Mouse (Mus musculus) forebrain, embryonic 10.5 days (tissue): ENCODE measurements around the gene Dus2. TPM values are rescaled to one million over a fixed set of nuclear protein-coding genes. Genes with fewer than 3 reads are reported as not detected.
A peak's percentile ranks its signal among the peaks of the same experiment; 100 is the strongest.
"Not testable (repeated sequence)": the region's sequence is repeated elsewhere in the genome, so short reads cannot be mapped to it uniquely, and the experiment has no call there.

Experiments used
- DNase-seq: peaks from one replicate; pipeline ENCODE4 v3.0.0-alpha.2; 2017; ENCODE audit warnings: low spot score; ENCODE audit errors: extremely low spot score
- H3K27ac ChIP-seq: fragments of 300-500 bp; sonication (generic); 2 replicates; pipeline ENCODE4 v1.5.1; 2016; ENCODE audit warnings: mild to moderate bottlenecking
- H3K27me3 ChIP-seq: fragments of 300-500 bp; sonication (generic); 2 replicates; pipeline ENCODE4 v1.6.1; 2016; ENCODE audit warnings: mild to moderate bottlenecking; ENCODE audit not compliant: poor library complexity, severe bottlenecking
- H3K36me3 ChIP-seq: fragments of 300-500 bp; sonication (generic); replicated peaks from 2 replicates; pipeline ENCODE4 v1.6.1; 2016; ENCODE audit warnings: mild to moderate bottlenecking, moderate library complexity
- H3K4me1 ChIP-seq: fragments of 300-500 bp; sonication (generic); 2 replicates; pipeline ENCODE4 v1.6.1; 2016
- H3K4me3 ChIP-seq: fragments of 300-500 bp; sonication (generic); 2 replicates; pipeline ENCODE4 v1.5.1; 2016; ENCODE audit warnings: mild to moderate bottlenecking, moderate library complexity
- H3K9me3 ChIP-seq: fragments of 300-500 bp; sonication (generic); 2 replicates; pipeline ENCODE4 v1.6.1; 2016; ENCODE audit warnings: mild to moderate bottlenecking, moderate library complexity
- WGBS: fragments of 180-500 bp; shearing (Covaris S2); methylation state at CpG from one replicate; pipeline ENCODE4 v1.1.7; 2016; 5-methylcytosine and 5-hydroxymethylcytosine counted together
- polyA plus RNA-seq: library from polyadenylated mRNA; unstranded; fragments of >200 nt; fragmentation: Nextera tagmentation; extraction: Ambion mirVana; gene quantifications from 2 replicates; pipeline ENCODE4 v1.2.1, GENCODE M21; 2016

Dus2 gene
- polyA plus RNA-seq, 1 experiment from 2014 or later, result 20.5 TPM

DNA sequence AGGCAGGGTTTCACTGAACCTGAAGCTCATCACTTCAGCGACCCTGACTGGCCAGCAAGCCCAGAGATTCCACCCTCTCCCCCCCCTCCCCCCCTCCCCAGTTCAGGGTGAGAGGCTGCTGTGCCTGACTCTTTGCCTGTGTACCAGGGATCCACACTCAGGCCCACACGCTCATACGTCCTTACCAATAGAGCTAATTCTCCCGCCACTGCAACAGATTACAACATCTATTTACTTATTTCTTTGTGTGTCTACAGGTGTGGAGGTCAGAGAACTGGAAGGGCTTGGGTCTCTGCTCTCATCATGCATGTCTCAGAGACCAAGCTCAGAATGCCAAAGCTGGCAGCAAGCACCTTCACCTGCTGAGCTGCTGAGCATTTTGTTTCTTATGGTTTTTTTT is 2.1 kb downstream of the Dus2 start:
- no peak for DNase-seq
- no peak overlapping the region for H3K4me3 ChIP-seq
- H3K27me3 ChIP-seq, result 0 out of 2 replicates have a peak, but pooled peaks cover 5% of the 10 kb centered on the region
- no peaks in the 10 kb centered on the region for H3K9me3 ChIP-seq
- no peaks in the 10 kb centered on the region for H3K36me3 ChIP-seq
- H3K4me1 ChIP-seq, result peaks cover 9% of the 10 kb centered on the region; the same call in 1 of the 2 replicates
- WGBS, result 56% methylated on average over 4 of the region's 4 CpGs
- no peak overlapping the region for H3K27ac ChIP-seq

DNA sequence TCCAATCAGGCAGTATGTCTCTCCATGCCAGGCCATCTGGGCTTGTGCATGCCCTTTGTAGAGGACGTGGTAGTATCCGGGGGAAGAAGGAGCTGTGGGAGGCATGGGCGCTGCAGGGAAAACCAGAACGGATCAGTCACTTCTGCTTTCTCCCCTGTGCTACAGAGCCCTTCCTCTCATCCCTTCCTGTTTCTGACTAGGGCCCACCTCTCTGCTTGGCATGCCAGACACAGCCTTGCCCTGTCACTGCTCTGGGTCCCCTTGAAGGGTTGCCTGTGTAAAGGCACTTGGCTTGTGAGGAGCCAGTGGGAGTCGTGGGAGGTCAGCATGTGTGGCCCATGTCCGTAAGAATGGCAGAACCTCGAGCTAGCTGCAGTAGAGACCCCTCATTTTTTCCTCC is 5.2 kb downstream of the Dus2 start:
- no peak for DNase-seq
- no peaks in the 10 kb centered on the region for H3K9me3 ChIP-seq
- H3K4me1 ChIP-seq, result no peaks in the 10 kb centered on the region
- no peak overlapping the region for H3K27ac ChIP-seq
- H3K27me3 ChIP-seq, result no peaks in the 10 kb centered on the region
- no peak overlapping the region for H3K4me3 ChIP-seq
- no peaks in the 10 kb centered on the region for H3K36me3 ChIP-seq
- WGBS, result 69% methylated on average over 7 of the region's 7 CpGs

DNA sequence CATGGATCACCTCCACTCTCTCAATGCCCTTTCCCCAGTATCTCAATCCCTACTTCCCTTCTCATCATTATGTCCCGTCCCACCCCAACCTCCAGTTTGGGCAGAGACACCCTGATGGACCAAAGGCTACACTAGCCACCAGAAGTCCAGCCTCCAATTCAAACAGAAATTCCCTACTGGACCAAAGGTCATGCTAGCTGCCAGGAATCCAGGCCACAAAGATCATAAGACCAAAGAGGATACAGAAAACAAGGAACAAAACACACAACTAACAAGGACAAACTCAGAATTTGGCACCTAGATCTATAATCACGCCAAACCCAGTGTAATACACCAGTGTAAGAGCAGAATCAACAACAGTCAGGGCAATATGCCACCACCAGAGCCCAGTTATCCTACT is 7.8 kb downstream of the Dus2 start:
- Histone ChIP-seq H3K27me3 (no peaks in the 10 kb centered on the region), H3K9me3 (no peaks in the 10 kb centered on the region), H3K4me1 (no peaks in the 10 kb centered on the region), H3K4me3 (no peak overlapping the region), H3K27ac (no peak overlapping the region), H3K36me3 (no peaks in the 10 kb centered on the region)
- no peak for DNase-seq
- 88% methylated on average over 2 of the region's 2 CpGs for WGBS

DNA sequence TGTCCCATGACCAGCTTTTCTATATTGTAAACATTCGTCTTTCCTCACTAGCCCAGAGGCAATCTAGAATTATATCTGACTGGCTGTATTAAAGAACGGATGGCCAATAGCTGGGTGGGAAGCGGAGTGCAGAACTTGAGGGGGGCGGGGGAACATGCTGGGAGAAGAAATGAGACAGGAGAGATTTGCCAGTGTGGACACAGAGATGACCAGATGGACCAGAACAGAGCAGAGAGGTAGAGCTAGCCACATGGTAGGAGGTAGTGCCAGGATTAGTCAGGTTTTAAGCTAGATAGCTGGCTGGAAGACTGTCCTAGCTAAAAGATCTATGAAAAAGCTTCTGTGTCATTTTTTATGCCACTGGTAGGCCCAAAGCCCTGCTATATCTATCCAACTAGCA is 10.8 kb downstream of the Dus2 start:
- Histone ChIP-seq H3K36me3 (no peaks in the 10 kb centered on the region), H3K9me3 (no peaks in the 10 kb centered on the region), H3K4me1 (no peaks in the 10 kb centered on the region), H3K27ac (no peak overlapping the region), H3K4me3 (no peak overlapping the region), H3K27me3 (no peaks in the 10 kb centered on the region)
- no peak for DNase-seq
- 86% methylated on average over 4 of the region's 4 CpGs for WGBS

DNA sequence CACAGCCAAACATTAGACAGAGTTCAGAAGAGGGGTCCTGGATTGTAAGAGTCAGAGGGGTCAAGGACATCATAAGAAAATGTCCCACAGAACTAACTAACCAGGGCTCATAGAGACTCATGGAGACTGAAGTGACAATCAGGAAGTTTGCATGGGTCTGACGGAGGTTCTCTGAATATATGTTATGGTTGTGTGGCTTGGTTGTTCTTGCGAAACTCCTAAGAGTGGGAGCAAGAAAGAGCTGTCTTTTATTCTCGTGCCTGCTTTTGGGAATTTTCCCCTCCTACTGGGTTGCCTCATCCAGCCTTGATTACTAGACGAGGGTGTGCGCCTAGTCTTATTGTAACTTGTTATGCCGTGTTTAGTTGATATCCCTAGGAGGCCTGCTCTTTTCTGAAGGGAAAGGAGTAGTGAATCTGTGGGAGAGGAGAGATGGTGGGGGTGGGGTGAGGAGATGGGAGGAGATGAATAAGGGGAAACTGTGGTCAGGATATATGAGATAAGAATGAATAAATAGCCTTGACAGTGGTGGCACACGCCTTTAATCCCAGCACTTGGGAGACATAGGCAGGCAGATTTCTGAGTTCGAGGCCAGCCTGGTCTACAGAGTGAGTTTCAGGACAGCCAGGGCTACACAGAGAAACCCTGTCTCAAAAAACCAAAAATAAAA is 13.5 kb downstream of the Dus2 start:
- no peak overlapping the region for H3K4me3 ChIP-seq
- peaks cover 2% of the 10 kb centered on the region for H3K4me1 ChIP-seq
- H3K36me3 ChIP-seq, result peaks cover 12% of the 10 kb centered on the region
- no peak for DNase-seq
- H3K27me3 ChIP-seq, result no peaks in the 10 kb centered on the region
- no peaks in the 10 kb centered on the region for H3K9me3 ChIP-seq
- WGBS, result 81% methylated on average over 8 of the region's 8 CpGs
- no peak overlapping the region for H3K27ac ChIP-seq

DNA sequence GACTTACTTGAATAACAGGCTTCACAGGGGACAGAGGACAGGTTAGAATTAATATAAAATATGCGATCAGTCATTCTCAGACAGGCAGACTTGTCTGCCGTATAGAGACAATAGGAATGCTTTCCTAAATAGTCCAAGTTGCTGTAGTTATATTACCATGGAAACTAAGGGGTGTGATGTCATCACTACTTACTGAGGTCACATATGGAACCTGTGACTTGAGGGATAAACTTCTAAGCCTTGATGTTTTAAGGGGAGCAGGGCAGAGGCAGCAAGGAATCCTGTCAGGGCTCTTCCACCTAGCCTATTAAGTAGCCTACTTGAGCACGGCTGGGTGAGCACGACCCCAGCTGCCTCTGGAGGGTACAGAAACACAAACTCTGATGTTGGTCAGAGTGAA is 14.7 kb downstream of the Dus2 start, which contains the start of gene Dpep2nb:
Gene Dpep2nb (minus strand): TSS at position 101 of the 400 bp plus-strand sequence.
- H3K36me3 ChIP-seq, result peaks cover 18% of the 10 kb centered on the region
- 84% methylated on average over 4 of the region's 4 CpGs for WGBS
- no peak within 1 kb of the TSS for H3K27ac ChIP-seq

DNA sequence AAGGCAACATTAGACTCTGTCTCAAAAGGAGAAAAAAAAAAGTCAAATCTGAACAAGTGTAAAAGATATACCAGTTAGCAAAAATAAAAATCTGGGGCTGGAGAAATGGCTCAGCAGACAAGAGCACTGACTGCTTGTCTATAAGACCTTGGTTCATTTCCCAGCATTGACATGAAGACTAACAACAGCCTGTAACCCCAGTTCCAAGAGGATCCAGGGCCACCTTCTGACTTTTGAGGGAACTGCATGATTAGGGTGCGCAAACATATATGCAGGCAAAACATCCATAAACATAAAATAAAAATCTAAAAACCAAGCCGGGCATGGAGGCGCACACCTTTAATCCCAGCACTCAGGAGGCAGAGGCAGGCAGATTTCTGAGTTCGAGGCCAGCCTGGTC is 15.3 kb downstream of the Dus2 start:
- Histone ChIP-seq H3K27me3 (no peaks in the 10 kb centered on the region), H3K4me1 (peaks cover 18% of the 10 kb centered on the region), H3K4me3 (no peak overlapping the region), H3K36me3 (peaks cover 18% of the 10 kb centered on the region), H3K27ac (no peak overlapping the region), H3K9me3 (no peaks in the 10 kb centered on the region)
- WGBS, result 90% methylated on average over 4 of the region's 4 CpGs
- DNase-seq, result no peak

More for the DNA sequence above, 14.7 kb downstream of the Dus2 start, which contains the start of gene Dpep2nb:
- no peaks in the 10 kb centered on the region for H3K9me3 ChIP-seq
- no peak for DNase-seq
- H3K27me3 ChIP-seq, result no peaks in the 10 kb centered on the region
- no peak within 1 kb of the TSS for H3K4me3 ChIP-seq
- peaks cover 14% of the 10 kb centered on the region for H3K4me1 ChIP-seq

DNA sequence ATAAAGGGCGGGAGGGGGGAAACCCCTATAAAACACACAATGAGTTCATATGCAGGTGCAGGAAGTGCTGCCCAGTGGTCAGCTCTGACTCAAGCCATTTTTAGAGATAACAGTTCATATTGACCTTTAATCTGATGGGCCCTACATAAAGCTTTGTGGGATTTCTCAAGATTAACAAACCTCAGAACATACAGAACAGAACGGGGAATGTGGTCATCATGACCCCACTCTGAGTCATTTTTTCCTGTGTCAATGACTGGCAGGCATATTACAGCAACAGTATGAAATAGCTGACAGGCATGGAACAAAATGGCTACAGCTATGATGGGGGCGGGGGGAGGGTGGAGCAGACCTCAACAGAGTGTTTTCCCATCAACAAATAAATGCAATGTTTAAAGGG is 16.0 kb downstream of the Dus2 start:
- Histone ChIP-seq H3K4me1 (peaks cover 25% of the 10 kb centered on the region), H3K4me3 (no peak overlapping the region), H3K9me3 (no peaks in the 10 kb centered on the region), H3K36me3 (peaks cover 18% of the 10 kb centered on the region), H3K27me3 (no peaks in the 10 kb centered on the region), H3K27ac (no peak overlapping the region)
- no peak for DNase-seq
- WGBS, result 88% methylated on average over 3 of the region's 3 CpGs

DNA sequence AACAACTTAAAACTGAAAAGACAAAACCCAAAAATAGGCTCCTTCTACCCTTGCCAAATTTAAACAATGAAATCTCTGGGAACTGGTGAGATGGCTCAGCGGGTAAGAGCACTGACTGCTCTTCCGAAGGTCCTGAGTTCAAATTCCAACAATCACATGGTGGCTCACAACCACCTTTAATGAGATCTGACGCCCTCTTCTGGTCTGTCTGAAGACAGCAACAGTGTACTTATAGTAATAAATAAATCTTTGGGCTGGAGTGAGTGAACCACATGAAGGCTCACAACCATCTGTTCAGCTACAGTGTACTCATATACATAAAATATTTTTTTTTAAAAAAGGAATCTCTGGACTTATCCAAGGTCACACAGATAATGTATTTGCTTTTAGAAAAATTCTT is 16.8 kb downstream of the Dus2 start:
- H3K9me3 ChIP-seq, DNase-seq, H3K27me3 ChIP-seq, H3K27ac ChIP-seq, H3K4me3 ChIP-seq: not testable (repeated sequence)
- Histone ChIP-seq H3K36me3 (peaks cover 18% of the 10 kb centered on the region), H3K4me1 (peaks cover 25% of the 10 kb centered on the region)
- 72% methylated on average over 3 of the region's 3 CpGs for WGBS

DNA sequence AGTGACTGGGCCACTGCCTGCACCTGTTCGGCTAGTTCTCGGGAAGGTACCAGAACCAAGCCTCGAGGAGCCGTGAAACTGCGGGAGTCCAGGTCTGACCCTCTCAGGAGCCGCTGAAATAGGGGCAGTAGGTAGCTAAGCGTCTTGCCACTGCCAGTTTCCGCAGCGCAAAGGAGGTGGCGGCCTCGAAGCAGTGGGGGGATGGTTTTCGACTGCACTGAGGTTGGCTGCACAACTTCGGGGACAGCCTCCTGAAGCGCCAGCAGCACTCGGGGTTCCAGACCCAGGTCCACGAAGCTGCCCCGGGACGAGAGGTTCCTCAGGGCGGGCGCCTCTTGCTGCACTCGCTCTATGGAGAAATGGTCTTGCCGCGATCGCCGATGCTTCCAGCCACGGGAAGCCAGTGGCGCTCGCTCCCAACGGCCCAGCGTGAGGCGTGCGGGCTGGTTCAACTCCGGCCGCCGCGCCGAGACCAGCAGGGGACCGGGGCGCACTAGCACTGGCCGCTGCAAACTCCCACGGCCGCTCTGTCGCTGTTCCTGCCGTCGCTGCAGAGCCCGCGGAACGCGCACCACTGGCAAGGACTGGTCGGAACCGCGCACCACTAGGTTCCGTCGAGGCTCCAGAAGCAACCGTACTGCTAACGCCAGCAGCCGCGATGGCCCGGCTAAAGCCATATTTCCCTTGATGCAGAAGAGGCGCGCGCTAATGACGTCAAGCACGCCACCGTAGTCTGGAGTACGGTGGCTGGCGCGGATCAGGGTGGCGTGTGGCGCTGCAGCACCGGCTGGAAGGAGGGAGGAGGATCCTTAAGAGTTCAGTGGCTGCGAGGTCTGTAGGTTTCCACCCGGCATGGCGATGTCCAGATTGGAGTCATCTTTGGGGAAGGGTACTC is 19.9 kb downstream of the Dus2 start:
- peak overlapping the region; percentile 93 for H3K27ac ChIP-seq
- peak overlapping the region; percentile 87 for H3K4me3 ChIP-seq
- H3K9me3 ChIP-seq, result no peaks in the 10 kb centered on the region
- 2% methylated on average over 74 of the region's 74 CpGs for WGBS
- DNase-seq, result peak; percentile 91
- peaks cover 25% of the 10 kb centered on the region for H3K4me1 ChIP-seq
- peaks cover 25% of the 10 kb centered on the region for H3K36me3 ChIP-seq
- H3K27me3 ChIP-seq, result no peaks in the 10 kb centered on the region

DNA sequence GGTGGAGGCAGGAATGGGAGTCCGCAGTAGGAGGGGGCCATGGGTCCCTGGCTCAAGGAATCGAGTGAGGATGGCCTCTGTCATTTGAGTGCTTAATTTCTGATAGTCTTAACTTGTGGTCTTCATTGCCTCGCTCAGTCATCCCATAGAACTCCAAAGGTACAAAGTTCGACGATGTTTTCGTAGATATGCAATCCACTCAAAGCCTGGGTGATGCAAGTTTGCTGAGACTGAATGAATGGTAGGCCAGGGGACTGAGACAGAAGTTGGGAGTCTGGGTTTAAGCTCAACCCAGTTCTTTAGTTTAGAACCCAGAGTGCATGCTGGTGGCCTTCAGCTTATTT is 20.5 kb downstream of the Dus2 start, which contains the start of gene Ddx28:
Gene Ddx28 (minus strand): TSS at position 240 of the 344 bp plus-strand sequence.
- whole genome bisulfite sequencing, result 3% methylated on average over 6 of the region's 6 CpGs
- peak within 1 kb of the TSS; percentile 87 for H3K4me3 ChIP-seq
- H3K36me3 ChIP-seq, result peaks cover 29% of the 10 kb centered on the region
- H3K9me3 ChIP-seq, result no peaks in the 10 kb centered on the region
- H3K4me1 ChIP-seq, result peaks cover 25% of the 10 kb centered on the region
- no peak for DNase-seq
- no peaks in the 10 kb centered on the region for H3K27me3 ChIP-seq
- peak within 1 kb of the TSS; percentile 93 for H3K27ac ChIP-seq

DNA sequence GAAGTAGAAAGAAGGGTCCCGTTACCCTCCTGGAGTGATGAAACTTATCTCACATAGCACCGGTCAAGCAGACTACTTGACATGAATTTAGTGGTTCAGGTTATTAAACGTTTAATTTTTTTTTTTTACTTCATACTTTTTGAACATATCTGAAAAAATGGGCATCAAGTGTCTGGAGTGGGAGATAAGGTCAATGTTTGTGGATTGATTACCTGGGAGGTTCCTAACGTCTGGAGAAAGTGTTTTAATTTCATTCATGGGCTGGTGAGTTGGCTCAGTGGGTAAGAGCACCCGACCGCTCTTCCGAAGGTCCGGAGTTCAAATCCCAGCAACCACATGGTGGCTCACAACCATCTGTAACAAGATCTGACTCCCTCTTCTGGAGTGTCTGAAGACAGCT is 21.1 kb downstream of the Dus2 start:
- 83% methylated on average over 8 of the region's 8 CpGs for WGBS
- not testable (repeated sequence) for H3K27ac ChIP-seq, H3K27me3 ChIP-seq

DNA sequence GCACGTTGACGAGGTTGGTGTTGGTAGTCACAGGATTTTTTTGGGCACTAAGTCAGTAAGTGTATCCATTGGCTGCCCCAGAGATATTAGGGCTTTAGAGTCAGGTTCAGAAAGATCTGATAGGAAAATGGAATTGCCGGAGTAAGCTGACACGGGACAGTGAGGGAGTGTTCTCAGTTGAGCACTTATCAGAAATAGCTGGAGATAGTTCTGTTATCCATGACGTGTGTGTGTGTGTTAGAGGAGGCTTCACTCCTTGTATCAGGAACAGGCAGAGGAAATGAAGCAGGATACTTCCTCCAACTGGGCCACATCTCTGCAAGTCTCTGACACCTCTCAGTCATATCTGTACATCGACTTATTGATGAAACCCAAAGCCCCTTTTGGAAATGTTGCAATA is 25.1 kb downstream of the Dus2 start:
- no peak overlapping the region for H3K4me3 ChIP-seq
- H3K36me3 ChIP-seq, result peaks cover 40% of the 10 kb centered on the region
- no peaks in the 10 kb centered on the region for H3K9me3 ChIP-seq
- peaks cover 8% of the 10 kb centered on the region for H3K4me1 ChIP-seq
- H3K27ac ChIP-seq, result no peak overlapping the region
- DNase-seq, result no peak
- no peaks in the 10 kb centered on the region for H3K27me3 ChIP-seq
- WGBS, result 91% methylated on average over 6 of the region's 6 CpGs

More for the DNA sequence above, 21.1 kb downstream of the Dus2 start:
- Histone ChIP-seq H3K4me1 (peaks cover 25% of the 10 kb centered on the region), H3K36me3 (peaks cover 34% of the 10 kb centered on the region), H3K4me3 (peak overlapping the region; percentile 87)
- not testable (repeated sequence) for H3K9me3 ChIP-seq, DNase-seq
